Mouse (Mus musculus) spleen, postnatal 14 days (tissue): ENCODE measurements at regions not wholly inside any gene's neighbourhood (a gene's known extent, or its start where the extent isn't known, plus 50 kb on each side); places are given as distances from the start of the nearest gene placed in this dataset.

Experiments
- DNase-seq, 2 experiments: peaks; one replicate each; pipeline ENCODE4 v3.0.0; 2021 to 2022; ENCODE audit warnings: low spot score in 2 of 2

- no peak for DNase-seq
These were observed 175.6 kb downstream of the Rnf144b start for GRCm38 (mm10) chr13:47298010-47298409.

GRCm38 (mm10) chr13:47300486-47300885, 178.0 kb downstream of the Rnf144b start:
- no peak for DNase-seq

- no peak for DNase-seq
These were observed 178.6 kb downstream of the Rnf144b start for GRCm38 (mm10) chr13:47301070-47301469.

- no peak for DNase-seq
These were observed 187.0 kb downstream of the Rnf144b start for GRCm38 (mm10) chr13:47309492-47309891.

- no peak for DNase-seq
These were observed 188.3 kb downstream of the Rnf144b start for GRCm38 (mm10) chr13:47310751-47311202.

- no peak for DNase-seq
These were observed 197.1 kb downstream of the Rnf144b start for GRCm38 (mm10) chr13:47319549-47319948.

GRCm38 (mm10) chr13:47321876-47322275, 199.4 kb downstream of the Rnf144b start:
- DNase-seq, result no peak

GRCm38 (mm10) chr13:47335996-47336684, 213.7 kb downstream of the Rnf144b start:
- no peak for DNase-seq

- DNase-seq, result no peak
These were observed 214.5 kb downstream of the Rnf144b start for GRCm38 (mm10) chr13:47336865-47337441.

GRCm38 (mm10) chr13:47339411-47339810, 217.0 kb downstream of the Rnf144b start:
- DNase-seq, result no peak

GRCm38 (mm10) chr13:47342361-47342760, 219.9 kb downstream of the Rnf144b start:
- DNase-seq, result no peak

- DNase-seq, result no peak
These were observed 223.1 kb downstream of the Rnf144b start for GRCm38 (mm10) chr13:47345576-47345975.

GRCm38 (mm10) chr13:47347835-47348234, 225.4 kb downstream of the Rnf144b start:
- no peak for DNase-seq

- peak in 1 of 2 experiments; percentile 8 for DNase-seq
These were observed 226.2 kb downstream of the Rnf144b start for GRCm38 (mm10) chr13:47348517-47349145.

- no peak for DNase-seq
These were observed 232.0 kb downstream of the Rnf144b start for GRCm38 (mm10) chr13:47354446-47354845.

- no peak for DNase-seq
These were observed 232.7 kb downstream of the Rnf144b start for GRCm38 (mm10) chr13:47355169-47355568.

GRCm38 (mm10) chr13:47358986-47359385, 236.5 kb downstream of the Rnf144b start:
- no peak for DNase-seq

- no peak for DNase-seq
These were observed 243.3 kb downstream of the Rnf144b start for GRCm38 (mm10) chr13:47365776-47366175.

GRCm38 (mm10) chr13:47368041-47368823, 245.8 kb downstream of the Rnf144b start:
- no peak for DNase-seq

GRCm38 (mm10) chr13:47374583-47374982, 252.1 kb downstream of the Rnf144b start:
- no peak for DNase-seq

GRCm38 (mm10) chr13:47391023-47391422, 268.6 kb downstream of the Rnf144b start:
- DNase-seq, result no peak

GRCm38 (mm10) chr13:47397726-47398350, 275.4 kb downstream of the Rnf144b start:
- DNase-seq, result no peak
